Mouse (Mus musculus) ovary, postnatal 10 days (tissue): ENCODE data around the gene Calcrl.

Experiments used
- DNase-seq: peaks from one replicate; pipeline ENCODE4 v3.0.0; 2022; ENCODE audit warnings: low spot score

The Calcrl gene

DNA sequence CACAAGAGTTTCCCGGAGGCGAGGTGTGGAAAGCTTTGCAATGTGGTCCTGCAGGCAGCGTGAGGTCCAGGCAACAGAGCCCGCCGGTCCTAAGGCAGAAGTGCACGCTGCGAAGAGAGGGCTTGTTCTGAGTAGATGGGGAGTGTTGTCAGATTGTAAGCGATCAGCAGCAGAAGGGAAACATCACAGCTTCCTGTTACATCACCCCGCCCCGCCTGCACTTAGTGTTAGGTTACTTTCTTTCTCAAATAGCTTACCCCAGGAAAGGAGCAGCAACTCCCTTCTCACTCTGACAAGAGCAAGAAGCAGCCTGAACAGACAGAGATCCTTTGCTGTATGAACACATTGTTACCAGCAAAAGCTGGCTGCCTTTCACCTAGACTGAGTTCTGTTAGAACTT, at the start of gene Calcrl:
Calcrl (minus strand) TSS at position 274 of the 400 bp plus-strand sequence.
- DNase-seq: peak; percentile 39

DNA sequence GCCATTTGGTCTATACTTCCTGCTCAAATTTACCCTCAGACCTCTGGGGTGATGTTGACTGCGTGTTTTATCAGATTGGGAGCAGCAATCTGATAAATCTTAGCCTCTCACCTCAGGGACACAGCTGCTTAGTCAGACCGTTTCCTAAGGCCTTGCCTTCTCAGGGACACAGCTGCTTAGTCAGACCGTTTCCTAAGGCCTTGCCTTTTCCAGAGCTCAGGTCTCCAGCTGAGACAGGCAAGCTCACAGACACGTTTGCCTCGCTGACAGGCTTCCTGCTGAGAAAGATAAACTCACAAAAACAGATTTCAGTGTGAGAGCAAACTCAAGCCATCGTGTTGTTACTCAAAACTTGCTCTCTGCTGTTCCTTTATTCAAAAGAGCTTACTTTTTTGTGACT, 49.4 kb upstream of the Calcrl start:
- no peak for DNase-seq

DNA sequence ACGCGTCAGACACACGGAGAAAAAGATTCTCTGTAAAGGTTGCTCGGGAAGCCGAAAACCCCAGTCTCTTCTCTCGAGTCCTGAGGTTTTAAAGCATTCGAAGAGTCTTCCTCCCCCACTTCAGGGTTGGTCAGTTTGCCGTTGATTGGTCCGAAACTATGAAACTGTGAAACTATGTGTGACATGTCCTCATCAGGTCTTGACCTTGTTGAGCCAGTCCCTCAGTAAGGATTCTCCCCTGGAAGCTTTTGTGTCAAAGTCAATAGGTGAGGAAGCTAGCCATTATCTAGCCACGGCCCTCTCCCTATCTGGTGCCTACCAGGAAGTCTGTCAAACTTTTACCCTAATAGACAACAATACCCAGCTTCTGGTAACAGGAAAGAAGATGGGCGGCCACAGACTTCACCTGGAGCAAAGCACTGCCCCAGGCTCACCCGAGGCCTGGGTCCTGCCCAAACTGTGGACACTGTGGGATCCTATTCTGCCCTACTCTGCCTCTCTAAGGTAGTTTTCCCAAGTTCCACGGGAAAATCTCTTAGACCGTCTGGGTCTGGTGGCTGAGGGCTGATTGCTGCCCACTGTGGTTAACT, 48.8 kb upstream of the Calcrl start:
- DNase-seq: no peak

DNA sequence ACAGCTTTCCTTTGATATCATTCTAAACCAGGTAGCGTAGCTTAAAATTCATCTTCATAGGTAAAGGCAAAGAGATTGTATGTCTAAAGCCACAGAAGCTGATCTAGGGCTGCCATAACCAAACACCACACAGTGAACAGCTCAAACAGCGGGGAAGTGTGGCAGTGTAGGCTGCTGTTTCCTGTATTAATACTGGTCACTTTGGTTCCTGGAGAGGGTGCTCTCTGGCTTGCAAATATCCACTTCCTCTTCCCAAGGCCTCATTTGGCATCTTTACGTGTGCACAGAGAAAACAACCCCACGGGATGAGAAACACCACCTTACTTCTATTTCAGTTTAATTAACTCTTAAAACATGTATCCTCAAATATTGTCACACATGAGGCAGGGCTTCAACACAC, 42.2 kb upstream of the Calcrl start:
- no peak for DNase-seq

DNA sequence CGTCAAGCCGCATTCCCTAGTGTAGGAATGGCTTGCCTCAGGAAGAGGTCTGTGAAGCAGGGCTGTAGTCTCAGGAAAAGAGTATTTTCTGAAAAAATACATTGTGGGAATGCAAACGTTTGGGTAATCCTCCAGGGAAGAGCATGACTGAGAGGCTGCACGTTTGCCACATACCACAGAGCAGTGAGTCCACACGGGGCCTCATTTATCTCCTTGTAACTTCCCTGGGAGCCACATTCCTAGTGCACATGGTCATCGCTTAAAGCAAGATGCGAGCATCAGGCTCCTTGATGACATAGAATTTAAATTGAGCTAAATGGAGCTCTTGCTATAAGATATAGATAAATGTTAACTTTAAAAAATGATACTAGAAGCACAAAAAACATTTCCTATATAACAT, 39.7 kb upstream of the Calcrl start:
- DNase-seq: no peak

DNA sequence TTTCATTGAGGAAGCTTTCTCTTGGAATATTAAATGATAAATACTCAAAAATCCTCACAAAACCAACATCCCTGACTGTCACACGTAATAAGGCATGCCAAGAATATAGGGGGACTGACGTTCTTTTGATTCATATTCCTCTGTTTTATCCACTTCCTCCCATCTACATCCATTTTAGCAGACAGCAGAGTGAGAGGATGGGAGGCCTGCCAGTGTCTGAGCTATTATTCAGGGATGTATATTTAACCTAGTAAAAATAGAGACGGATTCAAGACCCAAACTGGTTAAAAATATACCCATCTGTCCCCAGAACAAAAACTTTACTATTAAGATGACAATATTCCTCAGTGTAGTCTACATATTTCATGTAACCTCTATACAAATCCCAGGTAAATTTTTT, 37.2 kb upstream of the Calcrl start:
- DNase-seq: no peak

DNA sequence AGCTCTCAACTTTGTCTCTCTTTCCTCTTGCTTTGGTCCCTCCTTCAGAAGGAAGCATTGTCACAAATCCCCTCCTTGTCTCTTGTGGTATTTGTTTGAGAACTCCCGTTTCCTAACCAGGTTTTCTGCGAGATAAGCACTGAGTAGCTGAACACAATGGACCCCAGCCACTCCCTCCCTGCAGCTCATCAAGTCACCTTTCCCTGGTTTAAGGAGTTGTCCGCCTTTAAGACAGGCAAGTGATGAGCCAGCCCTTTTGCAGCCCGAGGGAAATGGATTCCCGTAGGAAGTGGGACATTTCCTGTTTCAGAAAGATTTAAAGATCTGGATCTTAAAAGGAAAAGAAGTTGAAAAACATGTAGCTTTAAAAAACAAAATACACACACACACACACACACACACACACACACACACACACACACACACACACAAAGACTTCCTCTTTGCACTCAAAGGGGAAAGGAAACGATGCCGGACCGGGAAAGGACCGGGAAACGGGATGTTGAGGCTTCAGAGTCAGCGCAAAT, 34.5 kb upstream of the Calcrl start:
- DNase-seq: no peak

DNA sequence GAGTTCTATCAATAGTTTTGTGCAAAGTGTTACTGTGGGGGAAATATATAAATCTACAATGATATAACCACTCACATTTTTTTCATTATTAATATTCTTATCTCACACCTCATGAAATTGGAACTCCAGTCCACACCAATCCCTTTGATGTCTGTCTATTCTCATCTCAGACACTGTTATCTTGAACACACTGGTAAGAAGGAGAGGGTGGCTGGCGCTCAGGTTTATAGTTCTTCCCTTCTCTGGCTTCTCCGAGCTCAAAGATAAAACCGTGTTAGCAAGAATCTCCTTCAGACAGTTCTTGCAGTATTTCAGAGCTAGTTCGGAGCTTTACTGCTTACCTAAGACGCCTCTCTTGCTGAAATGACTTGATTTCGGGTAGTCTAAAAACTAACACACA, 32.0 kb upstream of the Calcrl start:
- no peak for DNase-seq

DNA sequence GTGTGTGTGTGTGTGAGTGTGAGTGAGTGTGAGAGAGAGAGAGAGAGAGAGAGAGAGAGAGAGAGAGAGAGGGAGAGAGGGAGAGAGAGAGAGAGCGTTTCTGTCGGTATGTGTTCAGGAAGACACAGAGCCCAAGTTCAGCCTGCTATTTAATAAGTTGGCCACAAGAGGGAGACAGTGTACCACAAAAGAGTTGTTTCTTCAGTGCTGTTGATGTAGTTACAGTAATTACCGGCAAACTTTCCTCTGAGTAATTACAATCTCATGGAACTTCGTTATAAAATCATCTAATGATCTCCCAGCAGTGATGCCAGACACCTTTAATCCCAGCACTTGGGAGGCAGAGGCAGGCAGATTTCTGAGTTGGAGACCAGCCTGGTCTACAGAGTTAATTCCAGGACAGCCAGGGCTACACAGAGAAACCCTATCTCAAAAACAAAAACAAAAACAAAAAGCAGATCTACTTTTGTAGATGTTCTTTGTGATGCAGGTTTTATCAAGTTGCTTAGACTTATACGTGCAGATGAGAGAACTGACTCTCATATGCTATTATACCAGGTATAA, 30.1 kb upstream of the Calcrl start:
- no peak for DNase-seq

DNA sequence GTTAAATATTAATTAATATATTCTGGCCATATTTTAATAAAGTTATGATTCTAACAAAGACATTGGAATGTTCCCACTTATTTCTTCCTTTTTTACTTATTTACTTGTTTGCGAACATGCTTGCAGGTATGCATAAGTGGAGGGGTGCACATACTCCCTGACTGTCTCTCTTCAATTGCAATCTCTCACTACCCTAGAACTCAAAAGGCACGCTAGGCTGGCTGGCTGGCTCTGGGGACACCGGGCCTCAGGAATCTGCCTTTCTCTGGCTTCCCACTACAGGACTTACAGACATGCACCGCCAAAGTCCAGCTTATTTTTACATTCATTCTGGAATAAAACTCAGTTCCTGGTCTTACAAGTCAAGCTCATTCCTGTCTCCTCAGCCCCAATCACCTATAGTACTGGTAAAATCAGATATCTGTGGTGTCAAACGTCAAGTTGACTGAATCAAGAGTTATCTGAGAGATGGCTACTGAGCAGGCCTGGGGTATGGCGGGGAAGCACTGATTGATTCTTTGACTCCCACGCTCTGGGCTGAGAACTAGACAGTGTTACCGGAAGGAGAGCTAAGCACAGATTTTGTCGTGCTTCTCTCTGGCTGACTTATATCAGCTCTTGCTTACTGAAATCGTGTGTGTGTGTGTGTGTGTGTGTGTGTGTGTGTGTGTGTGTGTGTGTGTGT, 29.5 kb upstream of the Calcrl start:
- DNase-seq: no peak

DNA sequence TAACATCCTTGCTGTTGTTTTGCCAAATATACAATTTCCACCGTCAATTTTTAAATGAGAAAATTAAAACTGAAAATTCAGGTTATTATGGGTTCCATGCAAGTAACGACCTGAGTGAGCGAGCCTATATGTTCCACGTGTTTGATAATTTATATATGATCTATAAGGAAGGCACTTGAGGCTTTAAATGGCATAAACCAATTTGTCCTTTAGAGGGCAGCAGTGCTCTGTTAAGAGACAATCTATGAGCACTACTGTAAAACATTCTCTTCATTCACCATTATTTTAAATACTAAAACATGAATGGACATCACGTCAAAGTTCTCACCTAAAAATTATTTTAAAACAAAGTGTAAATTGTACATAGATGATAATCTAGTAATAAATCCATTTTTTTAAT, 28.8 kb upstream of the Calcrl start:
- DNase-seq: no peak

DNA sequence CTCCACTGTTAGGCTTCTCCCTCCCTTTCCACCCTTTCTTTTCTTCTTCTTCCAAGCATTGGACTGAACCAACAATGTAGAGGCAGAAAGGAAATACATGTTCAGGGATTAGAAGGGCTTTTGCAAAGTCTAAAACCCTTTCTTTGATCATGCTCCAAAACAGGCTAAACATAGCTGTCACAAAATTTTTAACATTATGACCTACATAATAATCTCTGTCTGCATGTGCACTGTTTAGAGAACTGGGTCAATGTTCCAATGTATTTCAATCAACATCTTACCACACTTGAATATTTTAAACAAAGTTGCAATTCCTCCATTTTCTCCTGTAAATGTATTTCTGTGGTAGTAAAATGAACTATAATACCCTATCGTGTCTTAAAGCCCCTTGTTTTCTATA, 20.3 kb upstream of the Calcrl start:
- DNase-seq: no peak

DNA sequence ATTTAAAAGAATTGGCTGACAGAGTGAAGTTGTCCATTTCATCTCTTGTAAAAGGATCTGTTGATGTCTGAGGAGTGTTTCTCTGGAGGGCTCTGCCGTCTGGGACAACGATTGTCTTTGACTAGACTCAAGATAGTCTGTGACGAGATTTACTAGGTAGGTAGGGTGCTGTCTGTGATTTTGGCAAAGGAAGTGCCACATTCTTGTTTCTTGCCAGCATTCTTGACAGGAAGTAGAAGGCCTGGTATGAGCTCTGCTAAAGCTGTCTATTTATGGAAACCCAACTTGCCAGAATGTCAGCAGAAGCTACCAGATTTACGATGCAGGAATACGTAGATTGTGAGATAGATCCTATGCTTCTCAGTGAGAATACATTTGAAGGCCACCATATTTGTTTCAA, 16.7 kb upstream of the Calcrl start:
- DNase-seq: no peak

DNA sequence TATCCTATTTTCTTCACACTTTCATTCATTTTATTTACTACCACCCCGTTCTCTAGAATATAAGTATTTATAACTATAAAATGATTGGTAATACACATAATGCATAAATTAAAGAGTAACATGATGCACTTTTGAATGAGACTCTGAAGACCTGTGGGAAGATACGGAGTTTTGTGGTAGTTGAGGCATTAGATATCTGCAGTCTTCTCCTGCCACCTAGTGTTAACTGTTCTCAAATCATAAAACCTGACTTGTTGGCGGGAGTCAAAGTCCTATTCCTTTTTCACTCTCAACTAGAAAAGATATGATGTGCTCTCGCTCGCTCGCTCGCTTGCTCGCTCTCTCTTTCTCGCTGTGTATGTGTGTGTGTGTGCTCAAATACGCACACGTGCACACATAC, 4.5 kb upstream of the Calcrl start:
- no peak for DNase-seq

DNA sequence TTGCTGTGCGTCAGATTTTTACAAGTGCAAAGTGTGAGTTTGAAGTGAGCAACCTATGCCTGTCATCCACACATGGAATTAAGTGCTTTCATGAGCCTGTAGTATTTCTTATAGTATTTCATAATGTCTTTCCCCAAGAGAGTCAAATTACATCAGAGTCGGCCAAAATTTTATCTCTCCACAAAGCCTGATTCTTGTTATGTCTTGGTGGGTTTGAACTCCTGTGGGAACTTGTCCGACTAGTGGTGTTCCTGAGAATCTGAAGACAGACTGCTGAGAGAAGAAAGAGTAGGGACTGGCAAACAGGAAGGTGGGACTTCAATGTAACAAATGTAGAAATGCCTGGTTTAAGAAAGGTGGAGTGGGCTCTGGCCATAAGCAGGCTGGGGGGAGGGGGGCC, 3.6 kb upstream of the Calcrl start:
- DNase-seq: no peak

DNA sequence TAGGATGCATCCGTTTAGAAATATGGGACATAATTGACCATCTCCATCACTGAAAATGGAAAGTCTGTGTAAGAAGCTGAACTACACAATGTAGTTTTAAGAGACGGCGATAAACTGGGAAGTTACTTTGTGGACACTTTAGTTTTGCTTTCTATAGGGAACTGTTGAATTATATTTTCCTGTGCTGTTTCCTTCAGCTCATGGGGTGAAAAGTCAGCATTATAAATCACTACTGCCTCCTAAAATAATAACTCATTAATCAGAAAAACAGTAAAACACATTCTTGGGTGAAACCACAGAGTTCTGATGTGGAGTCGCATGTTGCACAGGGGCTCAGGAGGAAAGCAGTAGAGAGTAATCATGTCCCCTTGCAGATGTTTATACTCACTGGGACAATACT, 1.3 kb upstream of the Calcrl start:
- DNase-seq: no peak

DNA sequence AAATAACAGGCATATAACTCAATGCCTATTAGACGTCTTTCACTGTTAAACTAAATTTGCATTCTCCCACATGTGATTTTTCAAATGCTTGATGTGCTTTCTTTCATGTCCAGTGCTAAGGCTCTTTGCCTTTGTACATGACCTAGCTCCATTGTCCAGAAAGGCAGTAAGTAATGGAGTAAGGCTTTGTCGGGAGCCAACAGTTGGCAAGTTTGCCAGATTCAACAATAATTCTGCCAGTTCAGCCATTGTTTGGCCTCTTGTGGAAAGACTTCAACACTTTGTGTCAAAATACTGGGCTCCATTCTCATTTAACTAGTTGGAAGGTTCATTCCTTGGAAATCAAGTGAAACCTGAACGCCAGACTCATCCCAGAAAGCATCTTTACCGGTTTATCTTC, 8.7 kb downstream of the Calcrl start:
- no peak for DNase-seq

DNA sequence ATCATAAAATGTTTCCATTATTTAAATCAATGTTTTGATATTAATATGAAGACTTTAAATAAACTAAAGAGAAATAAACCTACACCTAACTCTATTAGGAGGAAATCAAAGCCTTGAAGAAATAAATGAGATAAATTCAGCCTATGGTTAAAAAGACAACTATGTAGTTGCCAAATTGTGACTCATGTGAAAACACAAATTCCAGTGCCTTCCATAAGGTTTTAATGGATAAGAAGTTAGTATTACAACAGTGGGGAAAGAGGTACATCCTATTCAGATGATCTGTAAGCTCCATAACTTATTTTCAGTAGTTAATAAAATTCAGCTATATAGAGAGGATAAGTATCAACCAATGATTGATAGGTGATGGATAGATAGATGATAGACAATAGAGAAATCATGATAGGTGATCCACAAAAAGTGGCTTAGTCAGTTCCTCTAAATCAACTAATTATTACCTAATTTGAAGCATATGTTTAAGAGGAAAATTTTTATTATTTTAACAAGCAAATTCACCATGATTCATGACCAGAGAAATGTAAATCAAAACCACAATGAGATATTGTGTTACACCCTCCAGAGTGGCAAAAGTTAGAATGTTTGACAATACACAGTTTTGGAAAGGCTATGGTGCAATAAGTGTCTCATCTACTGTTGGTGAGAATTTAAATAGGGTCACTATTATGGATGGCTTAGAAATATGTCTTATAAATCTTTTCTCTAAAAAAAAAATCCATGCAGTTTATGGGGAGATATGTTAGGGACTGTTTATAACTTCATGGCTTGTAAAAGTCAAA, 15.2 kb downstream of the Calcrl start:
- DNase-seq: no peak

DNA sequence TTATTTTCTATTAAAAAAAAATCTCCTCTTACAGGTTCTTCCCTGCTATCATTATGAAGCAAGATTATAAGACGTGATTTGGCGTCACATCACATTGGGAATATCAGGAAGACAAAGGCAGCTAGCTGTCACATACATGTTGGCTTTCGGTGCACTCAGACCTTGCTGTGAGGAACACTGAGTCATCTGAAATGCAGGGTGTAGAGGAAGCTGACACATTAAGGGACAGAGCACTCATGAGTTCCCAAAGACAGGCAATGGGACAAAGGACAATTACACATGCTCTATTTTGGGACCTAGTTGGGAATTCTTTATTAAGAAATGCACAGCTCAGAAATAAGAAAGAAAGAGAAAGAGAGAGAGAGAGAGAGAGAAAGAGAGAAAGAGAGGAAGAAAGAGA, 20.4 kb downstream of the Calcrl start:
- DNase-seq: no peak

DNA sequence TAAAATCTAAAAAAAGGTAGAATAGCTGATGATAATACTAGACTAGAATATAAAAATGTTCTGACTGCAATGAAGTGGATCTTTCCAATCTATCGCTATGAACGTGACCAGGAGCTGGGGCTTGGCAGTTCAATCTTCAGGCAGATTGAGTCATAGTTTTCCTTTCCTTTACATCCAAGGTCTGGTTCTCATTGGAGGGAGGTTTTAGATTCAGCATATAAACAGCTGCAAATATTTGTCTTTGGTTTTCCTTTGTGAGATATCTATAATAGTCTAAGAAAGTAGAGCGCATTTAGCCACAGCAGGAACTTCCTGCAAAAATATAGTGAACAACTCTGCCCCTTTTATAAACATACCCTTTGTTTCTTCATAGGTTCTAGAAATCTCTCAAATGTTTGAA, 22.5 kb downstream of the Calcrl start:
- DNase-seq: no peak

DNA sequence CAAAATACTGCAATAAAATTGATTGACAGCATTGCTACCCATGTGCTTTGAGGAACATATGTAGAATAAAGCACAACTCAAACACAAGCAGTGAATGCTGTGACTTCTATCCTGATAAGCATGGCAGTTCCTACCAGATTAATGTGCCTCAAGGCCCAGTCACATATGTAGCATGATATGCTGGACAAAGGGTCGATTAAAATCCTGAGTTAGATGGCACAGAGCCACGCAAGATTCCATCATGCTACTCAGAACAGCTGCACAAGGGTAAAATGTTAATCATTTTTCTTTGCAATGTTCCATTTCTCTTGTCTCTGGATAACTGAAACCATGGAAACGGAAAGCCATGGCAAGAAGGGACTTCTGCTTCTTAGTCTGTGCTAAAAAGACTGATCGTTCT, 28.7 kb downstream of the Calcrl start:
- no peak for DNase-seq

DNA sequence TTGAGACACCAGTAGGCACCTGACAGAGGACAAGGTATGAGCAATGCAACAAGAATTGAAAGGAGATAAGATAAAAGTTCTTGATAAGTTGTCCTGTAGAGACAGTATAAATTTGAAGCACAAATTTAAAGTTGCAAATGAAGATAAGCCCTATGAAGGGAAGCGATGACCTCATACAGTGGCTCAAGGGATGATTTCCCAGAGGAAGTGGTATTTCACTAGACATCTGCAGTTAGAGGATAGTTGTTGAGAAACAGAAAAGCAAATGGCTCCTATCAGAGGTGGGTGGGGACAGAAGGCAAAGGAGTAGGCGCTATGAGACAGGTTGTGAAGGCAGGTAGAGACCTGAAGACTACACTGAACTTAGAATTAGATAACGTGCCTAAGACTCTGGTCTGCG, 32.0 kb downstream of the Calcrl start:
- no peak for DNase-seq

DNA sequence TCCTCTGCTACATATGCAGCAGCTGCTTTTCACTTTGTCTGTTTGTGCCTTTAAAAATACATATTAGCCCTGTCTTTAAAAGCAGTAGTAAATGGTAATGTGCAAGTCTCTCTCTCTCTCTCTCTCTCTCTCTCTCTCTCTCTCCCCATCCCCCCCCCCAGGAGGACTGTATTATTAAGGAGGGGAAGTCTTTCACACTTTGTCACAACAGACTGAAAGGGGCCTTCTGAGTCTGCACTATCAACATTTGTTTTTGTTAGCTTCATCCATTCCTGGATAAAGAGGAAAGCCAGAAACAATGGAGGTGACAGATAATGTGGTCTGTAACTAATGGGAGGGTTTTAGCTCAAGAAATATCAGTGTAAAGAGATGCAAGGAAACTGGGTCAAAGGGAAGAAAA, 36.1 kb downstream of the Calcrl start:
- DNase-seq: no peak
